Mouse (Mus musculus) kidney, adult 2 months (tissue): ENCODE results near the gene Fubp1. TPM values are rescaled to one million over a fixed set of nuclear protein-coding genes. Genes with fewer than 3 reads are reported as not detected.

ENCODE experiments used
- DNase-seq: peaks from one replicate; pipeline ENCODE4 v3.0.0; 2021
- H3K27ac ChIP-seq: fragments of 200-500 bp; 2 replicates; pipeline ENCODE4 v1.5.1; 2012; ENCODE audit warnings: low read depth, low read length, control low read depth, inconsistent platforms; ENCODE audit not compliant: insufficient read depth
- H3K27me3 ChIP-seq: fragments of 200-500 bp; replicated peaks from 2 replicates; pipeline ENCODE4 v1.6.1; 2012; ENCODE audit warnings: mild to moderate bottlenecking, moderate library complexity, low read length, inconsistent platforms; ENCODE audit not compliant: control insufficient read depth, insufficient read depth
- H3K36me3 ChIP-seq: fragments of 200-500 bp; 2 replicates; pipeline ENCODE4 v1.6.1; 2012; ENCODE audit warnings: mild to moderate bottlenecking, moderate library complexity, low read length, inconsistent platforms; ENCODE audit not compliant: control insufficient read depth, insufficient read depth
- H3K4me1 ChIP-seq: fragments of 200-500 bp; 2 replicates; pipeline ENCODE4 v1.6.1; 2011; ENCODE audit warnings: low read length; ENCODE audit not compliant: control insufficient read depth, insufficient read depth
- H3K4me3 ChIP-seq: fragments of 200-500 bp; 2 replicates; pipeline ENCODE4 v1.5.1; 2011; ENCODE audit warnings: mild to moderate bottlenecking, low read depth, low read length, control low read depth; ENCODE audit not compliant: insufficient read depth
- CTCF ChIP-seq: fragments of 200-500 bp; conservative IDR thresholded peaks from 2 replicates; pipeline ENCODE4 v1.5.1; 2011; ENCODE audit warnings: low read depth, mild to moderate bottlenecking, control low read depth, low read length, moderate library complexity, mixed read lengths; ENCODE audit not compliant: insufficient read depth, insufficient read length
- POLR2A ChIP-seq: fragments of 200-500 bp; IDR thresholded peaks from one replicate; pipeline ENCODE4 v1.6.1; 2011; ENCODE audit warnings: low read depth, low read length, control low read depth
- WGBS: fragments of 180-500 bp; shearing (Covaris S2); methylation state at CpG from one replicate; pipeline ENCODE4 v1.1.7; 2018; 5-methylcytosine and 5-hydroxymethylcytosine counted together
- polyA plus RNA-seq: library from polyadenylated mRNA; depleted of rRNA; stranded (reverse); fragments of >200 nt; gene quantifications from 2 replicates; pipeline ENCODE4 v1.2.3, GENCODE M21; 2012; rRNA removed

Fubp1 gene
- polyA plus RNA-seq, result 40.8 and 49.0 TPM in 2 replicates

GRCm38 (mm10) chr3:152209967-152210634, at the start of gene Fubp1, which contains the start of gene Dnajb4:
Gene Fubp1, plus strand, starts transcription at chr3:152210422.
Gene Dnajb4, minus strand, starts transcription at chr3:152210302.
- Histone ChIP-seq H3K36me3 (no peaks in the 10 kb centered on the region), H3K4me1 (peaks cover 20% of the 10 kb centered on the region), H3K4me3 (peak within 1 kb of the TSS; percentile 97), H3K27ac (peak within 1 kb of the TSS; percentile 100), H3K27me3 (no peaks in the 10 kb centered on the region)
- peak; percentile 100 for DNase-seq
- under 1% methylated on average over 85 of the region's 85 CpGs for WGBS
- peak; percentile 84 for TF ChIP-seq POLR2A
- no peak for TF ChIP-seq CTCF

GRCm38 (mm10) chr3:152160607-152161006, 49.6 kb upstream of the Fubp1 start:
- peaks cover 10% of the 10 kb centered on the region; the same call in 1 of the 2 replicates for H3K4me1 ChIP-seq
- TF ChIP-seq POLR2A, result no peak
- TF ChIP-seq CTCF, result no peak

DNA sequence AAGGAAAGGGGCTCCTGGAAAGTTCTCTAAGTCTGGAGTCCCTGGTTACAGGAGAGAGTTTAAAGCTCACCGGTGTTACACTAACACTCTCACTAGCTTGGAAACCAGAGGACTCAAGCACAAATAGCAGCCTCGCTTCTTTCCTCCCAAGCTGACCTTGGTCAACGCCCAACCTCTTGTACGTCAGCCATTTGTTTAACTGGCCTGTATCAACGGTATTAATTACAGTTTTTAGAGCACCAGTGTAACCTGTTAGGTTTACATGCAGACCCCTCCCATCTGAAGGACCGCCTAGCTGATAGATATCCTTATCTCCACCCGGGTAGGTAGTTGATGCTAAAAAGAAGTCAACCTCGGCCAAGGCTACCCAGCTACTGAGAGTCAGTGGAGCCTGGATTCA, 46.9 kb upstream of the Fubp1 start:
- WGBS, result 78% methylated on average over 8 of the region's 8 CpGs
- H3K27me3 ChIP-seq, result no peaks in the 10 kb centered on the region

More at GRCm38 (mm10) chr3:152160607-152161006, 49.6 kb upstream of the Fubp1 start:
- no peaks in the 10 kb centered on the region for H3K27me3 ChIP-seq
- H3K4me3 ChIP-seq, result no peak overlapping the region
- no peak overlapping the region; the same call in 1 of the 2 replicates for H3K27ac ChIP-seq
- 44% methylated on average over 4 of the region's 4 CpGs for WGBS
- no peaks in the 10 kb centered on the region for H3K36me3 ChIP-seq
- peak; percentile 80 for DNase-seq

GRCm38 (mm10) chr3:152165014-152165350, 45.2 kb upstream of the Fubp1 start:
- no peak for TF ChIP-seq CTCF
- TF ChIP-seq POLR2A, result no peak
- WGBS, result 25% methylated on average over 9 of the region's 9 CpGs
- peak overlapping the region; percentile 87 for H3K4me3 ChIP-seq

More for the DNA sequence above, 46.9 kb upstream of the Fubp1 start:
- TF ChIP-seq CTCF, result no peak
- TF ChIP-seq POLR2A, result no peak
- H3K4me1 ChIP-seq, result peaks cover 6% of the 10 kb centered on the region
- no peaks in the 10 kb centered on the region for H3K36me3 ChIP-seq
- no peak overlapping the region for H3K4me3 ChIP-seq
- no peak overlapping the region for H3K27ac ChIP-seq
- DNase-seq, result no peak

DNA sequence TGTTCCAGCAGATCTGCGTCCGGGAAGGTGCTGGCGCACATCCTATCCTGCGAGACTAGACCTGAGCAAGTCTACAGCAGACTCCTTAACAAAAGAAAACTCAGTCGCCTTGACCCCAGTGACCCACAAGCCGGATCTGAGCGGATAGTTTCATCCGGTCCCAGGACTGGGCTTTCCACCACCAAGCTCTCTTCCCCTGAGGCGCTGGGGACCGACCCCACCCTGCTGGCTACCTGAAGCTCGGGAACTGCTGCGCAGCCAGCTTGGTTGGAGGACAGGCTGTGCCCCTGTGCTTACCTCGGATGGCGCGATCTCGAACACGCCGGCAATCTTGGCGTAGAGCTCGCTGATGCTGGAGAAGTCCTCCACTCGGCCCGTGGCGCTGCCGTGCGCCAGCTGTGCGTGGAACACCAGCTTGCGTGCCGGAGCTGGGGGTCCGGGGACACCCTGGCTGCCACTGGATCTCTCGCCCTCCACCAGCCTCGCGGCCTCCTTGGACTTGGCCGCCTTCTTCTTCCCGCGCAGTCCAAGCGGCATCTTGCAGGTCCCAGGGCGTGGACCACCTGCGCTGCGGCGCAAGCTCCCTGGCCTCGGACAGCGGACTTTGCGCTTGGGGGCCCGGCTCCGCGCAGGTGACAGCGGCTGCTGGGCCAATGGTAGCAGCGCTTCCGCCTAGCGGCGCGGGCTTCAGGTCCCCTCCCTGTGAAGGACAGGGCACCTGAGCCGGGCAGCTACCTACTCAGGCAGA, 44.7 kb upstream of the Fubp1 start:
- H3K36me3 ChIP-seq, result no peaks in the 10 kb centered on the region
- TF ChIP-seq POLR2A (no peak), CTCF (no peak)
- 4% methylated on average over 53 of the region's 53 CpGs for WGBS
- H3K4me3 ChIP-seq, result peak overlapping the region; percentile 87
- H3K27ac ChIP-seq, result peak overlapping the region; percentile 93
- H3K27me3 ChIP-seq, result no peaks in the 10 kb centered on the region
- peaks cover 6% of the 10 kb centered on the region for H3K4me1 ChIP-seq
- DNase-seq, result peak; percentile 91

More at GRCm38 (mm10) chr3:152165014-152165350, 45.2 kb upstream of the Fubp1 start:
- Histone ChIP-seq H3K27ac (peak overlapping the region; percentile 93), H3K36me3 (no peaks in the 10 kb centered on the region), H3K27me3 (no peaks in the 10 kb centered on the region), H3K4me1 (peaks cover 6% of the 10 kb centered on the region)
- DNase-seq, result no peak

- DNase-seq, result no peak
- 22% methylated on average over 10 of the region's 10 CpGs for WGBS
- H3K36me3 ChIP-seq, result no peaks in the 10 kb centered on the region
- TF ChIP-seq POLR2A, result no peak
- no peaks in the 10 kb centered on the region for H3K27me3 ChIP-seq
- peaks cover 6% of the 10 kb centered on the region for H3K4me1 ChIP-seq
- peak within 1 kb of the TSS; percentile 87 for H3K4me3 ChIP-seq
- H3K27ac ChIP-seq, result peak within 1 kb of the TSS; percentile 93
Measured at GRCm38 (mm10) chr3:152166099-152166423, 44.2 kb upstream of the Fubp1 start, which contains the start of gene Gipc2. Gene Gipc2, minus strand, starts transcription at chr3:152166230.
